Mouse (Mus musculus) spleen, postnatal 36 days (tissue): Measurements from ENCODE around the gene Pacs1.
A peak's percentile ranks its signal among the peaks of the same experiment; 100 is the strongest.
"Not testable (repeated sequence)": the region's sequence is repeated elsewhere in the genome, so short reads cannot be mapped to it uniquely, and the experiment has no call there.

Experiments used
- DNase-seq, 2 experiments: peaks; one replicate each; pipeline ENCODE4 v3.0.0; 2022; ENCODE audit warnings: low spot score in 2 of 2, mixed read lengths in 1 of 2

Gene Pacs1

GRCm38 (mm10) chr19:5097521-5098362 lies 175.2 kb downstream of the Pacs1 start:
- no peak for DNase-seq

- no peak for DNase-seq
These were observed 176.9 kb downstream of the Pacs1 start for GRCm38 (mm10) chr19:5095887-5096474.

- no peak for DNase-seq
These were observed 178.0 kb downstream of the Pacs1 start for GRCm38 (mm10) chr19:5094746-5095417.

GRCm38 (mm10) chr19:5094243-5094632 lies 178.7 kb downstream of the Pacs1 start:
- DNase-seq = peak; percentile 77 to 81

GRCm38 (mm10) chr19:5093481-5094242 lies 179.3 kb downstream of the Pacs1 start:
- no peak for DNase-seq

- no peak for DNase-seq
These were observed 180.8 kb downstream of the Pacs1 start for GRCm38 (mm10) chr19:5092083-5092482.

GRCm38 (mm10) chr19:5089324-5089723 lies 183.6 kb downstream of the Pacs1 start:
- no peak for DNase-seq

GRCm38 (mm10) chr19:5087884-5088728 lies 184.8 kb downstream of the Pacs1 start, which contains the start of gene Yif1a:
Yif1a (plus strand) TSS chr19:5088538.
- DNase-seq = peak; percentile 96 to 97

- not testable (repeated sequence) for DNase-seq
These were observed 186.4 kb downstream of the Pacs1 start for GRCm38 (mm10) chr19:5086533-5086932.

GRCm38 (mm10) chr19:5085145-5085863 lies 187.6 kb downstream of the Pacs1 start, which contains the start of gene Tmem151a:
Tmem151a (minus strand) TSS chr19:5085531.
- DNase-seq = peak in 1 of 2 experiments; percentile 36

GRCm38 (mm10) chr19:5084834-5085144 lies 188.1 kb downstream of the Pacs1 start:
- no peak for DNase-seq

- no peak for DNase-seq
These were observed 188.7 kb downstream of the Pacs1 start for GRCm38 (mm10) chr19:5083961-5084833.
